Mouse (Mus musculus) olfactory bulb, adult 2 months (tissue): ENCODE results near the gene D630045J12Rik.

Source experiments
- CTCF ChIP-seq: fragments of 200-500 bp; IDR thresholded peaks from 2 replicates; pipeline ENCODE4 v1.5.1; 2012; ENCODE audit warnings: low read depth, mild to moderate bottlenecking, low read length, moderate library complexity; ENCODE audit not compliant: insufficient read depth
- POLR2A ChIP-seq: fragments of 200-500 bp; IDR thresholded peaks from 2 replicates; pipeline ENCODE4 v1.6.1; 2012; ENCODE audit warnings: mild to moderate bottlenecking, low read depth, low read length, moderate library complexity; ENCODE audit not compliant: insufficient read depth

DNA sequence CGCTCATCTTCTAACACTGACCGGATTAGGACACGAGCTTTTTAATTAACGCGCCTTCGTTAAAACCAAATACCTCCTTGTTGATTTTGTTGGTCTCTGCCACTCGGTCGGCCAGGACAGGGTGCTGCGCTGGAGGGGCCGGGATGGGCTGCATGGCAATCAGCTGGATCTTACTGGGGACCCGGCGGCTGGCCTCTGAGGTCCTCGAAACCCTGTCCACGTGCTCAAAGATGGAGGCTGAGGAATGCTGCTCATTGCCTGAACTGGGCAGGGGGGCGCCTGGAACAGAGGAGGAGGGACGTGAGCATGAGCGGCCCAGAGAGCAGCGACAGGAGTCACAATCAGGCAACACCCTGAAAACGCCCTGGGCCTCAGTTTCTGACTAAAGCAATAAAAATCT is 104.3 kb downstream of the D630045J12Rik start:
- no peak for TF ChIP-seq CTCF
- no peak for TF ChIP-seq POLR2A
